Mouse (Mus musculus): ENCODE measurements around the gene Znhit3. TPM values are rescaled to one million over a fixed set of nuclear protein-coding genes. Genes with fewer than 3 reads are reported as not detected.

Znhit3 gene
- polyA plus RNA-seq (2016; fragmentation: Nextera tagmentation; extraction: Ambion mirVana), result 60.0 and 62.4 TPM in 2 replicates

DNA sequence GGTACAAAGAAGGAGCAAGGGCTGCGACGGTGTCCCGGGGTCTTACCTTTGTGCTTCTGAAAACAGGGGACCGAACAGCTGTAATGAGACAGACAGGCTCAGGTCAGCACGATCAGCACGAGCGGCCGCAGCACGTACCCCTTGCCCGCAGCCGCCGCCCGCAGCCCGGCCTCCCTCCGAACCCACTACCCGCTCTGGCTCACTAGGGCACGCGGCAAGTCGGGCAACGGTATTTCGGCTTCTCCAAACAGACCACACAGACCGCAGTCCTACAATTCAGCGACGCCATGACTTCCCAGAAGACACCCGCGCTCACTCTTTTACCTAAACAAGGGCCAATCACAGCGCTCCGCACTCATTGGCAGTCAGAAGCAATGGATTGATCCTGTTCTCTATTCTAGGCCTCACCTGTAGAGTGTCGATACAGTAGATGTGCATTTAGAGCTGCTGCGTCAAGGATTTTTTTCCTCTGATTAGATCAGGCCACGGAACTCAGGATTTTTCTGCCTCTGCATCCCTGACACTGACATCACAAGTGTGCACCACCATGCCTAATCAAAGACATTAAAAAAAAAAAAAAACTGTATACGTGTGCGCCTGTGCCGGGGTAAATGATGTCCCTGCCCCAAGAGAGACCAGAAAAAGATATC is at the start of gene Znhit3:
Gene Znhit3 (minus strand): TSS at position 314 of the 650 bp plus-strand sequence.
- H3K4me1 ChIP-seq, result peaks cover 37% of the 10 kb centered on the region
- peaks cover 36% of the 10 kb centered on the region for H3K36me3 ChIP-seq
- peak; percentile 82 for ATAC-seq
- no peaks in the 10 kb centered on the region for H3K27me3 ChIP-seq (replicated peaks)
- H3K4me3 ChIP-seq, result peak within 1 kb of the TSS; percentile 93
- WGBS (ENCODE audit: insufficient replicate concordance), result 3% methylated on average over 34 of the region's 34 CpGs
- peak within 1 kb of the TSS; percentile 76 for H3K27ac ChIP-seq
- H3K9me3 ChIP-seq (replicated peaks), result no peaks in the 10 kb centered on the region
- peak within 1 kb of the TSS; percentile 90 for H3K9ac ChIP-seq
- peak within 1 kb of the TSS; percentile 74 for H3K4me2 ChIP-seq

DNA sequence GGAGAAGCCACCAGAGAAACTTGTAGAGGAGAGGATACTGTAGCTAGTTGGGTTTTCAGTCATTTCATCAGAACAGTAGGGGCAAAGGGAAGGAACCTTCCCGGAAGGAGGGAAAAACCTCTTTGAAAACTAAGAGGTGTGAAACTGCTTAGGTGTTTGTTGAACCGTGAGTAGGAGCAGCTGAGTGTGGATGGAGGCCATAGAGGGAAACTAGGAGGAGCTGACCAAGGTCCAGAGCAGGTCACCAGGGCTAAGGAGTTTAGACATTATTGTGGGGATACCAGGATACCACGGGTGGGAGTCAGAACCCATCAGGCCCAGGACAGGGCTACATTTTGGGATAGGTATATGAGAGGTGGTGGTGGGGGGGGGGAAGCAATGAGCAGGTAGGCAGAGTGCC is 47.4 kb upstream of the Znhit3 start:
- Histone ChIP-seq H3K27ac (no peak overlapping the region), H3K27me3 (replicated peaks) (peaks cover 40% of the 10 kb centered on the region), H3K9ac (no peak overlapping the region), H3K4me3 (no peak overlapping the region), H3K9me3 (replicated peaks) (no peaks in the 10 kb centered on the region), H3K4me1 (peaks cover 27% of the 10 kb centered on the region), H3K36me3 (no peaks in the 10 kb centered on the region), H3K4me2 (no peak overlapping the region)
- ATAC-seq, result no peak
- WGBS (ENCODE audit: insufficient replicate concordance), result 65% methylated on average over 3 of the region's 3 CpGs

DNA sequence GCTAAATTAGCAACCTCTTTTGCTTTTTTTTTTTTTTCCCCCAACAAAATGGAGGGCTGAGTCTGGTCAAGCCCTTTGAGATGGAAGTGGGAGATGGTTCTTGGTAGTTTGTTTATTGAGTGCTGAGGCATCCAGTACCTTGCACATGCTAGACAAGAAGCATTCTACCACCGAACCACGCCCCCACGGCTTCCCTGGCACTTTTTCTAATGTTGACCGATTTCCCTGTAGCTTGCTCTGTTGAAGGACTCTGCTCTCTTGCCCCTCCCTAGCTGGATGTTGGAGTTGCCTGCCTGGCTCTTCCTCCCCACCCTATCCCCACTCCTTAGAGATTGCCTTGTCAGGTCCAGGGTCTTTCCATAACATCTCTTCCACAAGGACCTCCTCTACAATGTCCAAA is 46.4 kb upstream of the Znhit3 start:
- no peak for ATAC-seq
- H3K9ac ChIP-seq, result no peak overlapping the region
- H3K27me3 ChIP-seq (replicated peaks), result peaks cover 50% of the 10 kb centered on the region
- no peaks in the 10 kb centered on the region for H3K9me3 ChIP-seq (replicated peaks)
- H3K27ac ChIP-seq, result no peak overlapping the region
- no peak overlapping the region for H3K4me2 ChIP-seq
- no peak overlapping the region for H3K4me3 ChIP-seq
- no peaks in the 10 kb centered on the region for H3K36me3 ChIP-seq
- peaks cover 34% of the 10 kb centered on the region for H3K4me1 ChIP-seq
- 77% methylated on average over 4 of the region's 4 CpGs for WGBS (ENCODE audit: insufficient replicate concordance)

- Histone ChIP-seq H3K9me3 (replicated peaks) (no peaks in the 10 kb centered on the region), H3K27me3 (replicated peaks) (peaks cover 60% of the 10 kb centered on the region), H3K4me3 (no peak overlapping the region), H3K27ac (no peak overlapping the region), H3K4me2 (no peak overlapping the region), H3K4me1 (peaks cover 29% of the 10 kb centered on the region), H3K9ac (no peak overlapping the region), H3K36me3 (no peaks in the 10 kb centered on the region)
- 77% methylated on average over 4 of the region's 4 CpGs for WGBS (ENCODE audit: insufficient replicate concordance)
- ATAC-seq, result no peak
Observed at GRCm38 (mm10) chr11:84961571-84961970, 45.4 kb upstream of the Znhit3 start.

- Histone ChIP-seq H3K9me3 (replicated peaks) (no peaks in the 10 kb centered on the region), H3K4me1 (peaks cover 29% of the 10 kb centered on the region), H3K36me3 (no peaks in the 10 kb centered on the region), H3K27me3 (replicated peaks) (peaks cover 68% of the 10 kb centered on the region), H3K4me3 (no peak overlapping the region), H3K9ac (no peak overlapping the region), H3K4me2 (no peak overlapping the region), H3K27ac (no peak overlapping the region)
- 40% methylated on average over 6 of the region's 6 CpGs for WGBS (ENCODE audit: insufficient replicate concordance)
- no peak for ATAC-seq
Observed at GRCm38 (mm10) chr11:84960780-84961179, 44.6 kb upstream of the Znhit3 start.

- H3K27me3 ChIP-seq (replicated peaks), result peaks cover 71% of the 10 kb centered on the region
- H3K4me1 ChIP-seq, result peaks cover 29% of the 10 kb centered on the region
- ATAC-seq, result no peak
- no peak overlapping the region for H3K4me2 ChIP-seq
- no peak overlapping the region for H3K27ac ChIP-seq
- WGBS (ENCODE audit: insufficient replicate concordance), result 29% methylated on average over 3 of the region's 3 CpGs
- no peak overlapping the region for H3K4me3 ChIP-seq
- H3K36me3 ChIP-seq, result no peaks in the 10 kb centered on the region
- no peak overlapping the region for H3K9ac ChIP-seq
- H3K9me3 ChIP-seq (replicated peaks), result no peaks in the 10 kb centered on the region
Observed at GRCm38 (mm10) chr11:84960291-84960690, 44.1 kb upstream of the Znhit3 start.

DNA sequence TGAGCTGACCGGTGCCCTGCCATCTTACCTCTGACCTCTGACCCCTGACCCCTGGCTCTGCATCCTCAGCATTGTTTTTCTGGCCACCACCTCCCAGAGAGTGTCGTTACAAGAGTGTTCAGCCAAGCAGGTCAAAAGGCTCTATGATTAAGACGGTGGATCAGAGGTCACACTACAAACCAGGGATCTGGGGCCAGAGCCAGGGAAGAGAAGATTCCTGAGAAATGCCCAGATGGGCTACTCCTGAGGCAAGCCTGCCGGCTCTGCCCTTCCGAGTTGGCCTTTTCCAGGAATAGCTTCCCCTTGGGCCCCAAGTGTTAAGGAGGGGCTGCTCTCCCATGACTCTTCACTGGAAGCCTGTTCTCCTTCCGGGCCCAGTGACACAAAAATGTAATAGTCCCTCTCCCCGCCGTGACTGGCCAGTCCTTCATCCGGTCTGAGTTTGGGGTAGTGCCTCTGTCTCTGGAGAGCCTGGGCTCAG is 43.6 kb upstream of the Znhit3 start:
- Histone ChIP-seq H3K9ac (no peak overlapping the region), H3K36me3 (no peaks in the 10 kb centered on the region), H3K4me2 (no peak overlapping the region), H3K4me1 (peaks cover 26% of the 10 kb centered on the region), H3K4me3 (no peak overlapping the region), H3K27ac (no peak overlapping the region), H3K27me3 (replicated peaks) (peaks cover 77% of the 10 kb centered on the region), H3K9me3 (replicated peaks) (no peaks in the 10 kb centered on the region)
- 13% methylated on average over 9 of the region's 9 CpGs for WGBS (ENCODE audit: insufficient replicate concordance)
- ATAC-seq, result no peak

DNA sequence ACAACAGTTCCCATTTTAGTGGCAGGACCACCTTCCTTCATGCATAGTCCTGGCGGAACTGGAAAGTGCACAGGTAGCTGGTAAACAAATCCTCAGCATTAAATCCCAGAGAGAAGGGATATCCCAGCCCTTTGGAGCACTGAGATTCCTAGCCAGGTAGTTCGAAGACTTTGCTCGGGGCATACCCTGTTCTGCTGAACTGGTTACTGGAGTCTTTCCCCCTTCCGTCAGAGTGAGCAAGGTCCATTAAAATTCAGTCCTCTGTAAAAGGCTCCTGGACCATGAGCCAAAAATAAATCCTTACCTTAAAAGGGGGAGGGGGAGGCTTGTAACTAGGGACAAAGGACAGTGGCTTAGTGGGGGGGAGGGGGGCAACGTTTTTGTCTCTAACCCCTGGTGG is 43.0 kb upstream of the Znhit3 start:
- no peak overlapping the region for H3K4me2 ChIP-seq

GRCm38 (mm10) chr11:84958271-84958630 is 42.1 kb upstream of the Znhit3 start:
- WGBS (ENCODE audit: insufficient replicate concordance), result 6% methylated on average over 11 of the region's 11 CpGs
- Histone ChIP-seq H3K4me2 (peak overlapping the region; percentile 53), H3K36me3 (no peaks in the 10 kb centered on the region), H3K27ac (no peak overlapping the region), H3K4me3 (peak overlapping the region; percentile 15; the same call in 1 of the 2 replicates), H3K27me3 (replicated peaks) (peaks cover 83% of the 10 kb centered on the region), H3K9me3 (replicated peaks) (no peaks in the 10 kb centered on the region), H3K4me1 (peaks cover 26% of the 10 kb centered on the region), H3K9ac (no peak overlapping the region)
- no peak for ATAC-seq

More for the DNA sequence above, 43.0 kb upstream of the Znhit3 start:
- Histone ChIP-seq H3K27ac (no peak overlapping the region), H3K36me3 (no peaks in the 10 kb centered on the region), H3K27me3 (replicated peaks) (peaks cover 79% of the 10 kb centered on the region), H3K4me1 (peaks cover 26% of the 10 kb centered on the region), H3K9ac (no peak overlapping the region), H3K4me3 (no peak overlapping the region), H3K9me3 (replicated peaks) (no peaks in the 10 kb centered on the region)
- ATAC-seq, result no peak
- WGBS (ENCODE audit: insufficient replicate concordance), result 34% methylated on average over 5 of the region's 5 CpGs

GRCm38 (mm10) chr11:84957591-84958270 is 41.6 kb upstream of the Znhit3 start, which contains the start of gene Car4:
TSS of gene Car4 (plus strand) at chr11:84957786.
- no peaks in the 10 kb centered on the region for H3K9me3 ChIP-seq (replicated peaks)
- no peak within 1 kb of the TSS for H3K9ac ChIP-seq
- H3K36me3 ChIP-seq, result no peaks in the 10 kb centered on the region
- no peak for ATAC-seq
- 3% methylated on average over 49 of the region's 49 CpGs for WGBS (ENCODE audit: insufficient replicate concordance)
- peaks cover 26% of the 10 kb centered on the region for H3K4me1 ChIP-seq
- H3K27ac ChIP-seq, result no peak within 1 kb of the TSS
- peak within 1 kb of the TSS; percentile 53 for H3K4me2 ChIP-seq
- peak within 1 kb of the TSS; percentile 15 for H3K4me3 ChIP-seq
- peaks cover 82% of the 10 kb centered on the region for H3K27me3 ChIP-seq (replicated peaks)

GRCm38 (mm10) chr11:84957171-84957570 is 41.0 kb upstream of the Znhit3 start:
- no peak overlapping the region for H3K9ac ChIP-seq
- peak overlapping the region; percentile 53; the same call in 1 of the 2 replicates for H3K4me2 ChIP-seq
- H3K27me3 ChIP-seq (replicated peaks), result peaks cover 84% of the 10 kb centered on the region
- no peak for ATAC-seq
- H3K9me3 ChIP-seq (replicated peaks), result no peaks in the 10 kb centered on the region
- H3K36me3 ChIP-seq, result no peaks in the 10 kb centered on the region
- H3K4me1 ChIP-seq, result peaks cover 26% of the 10 kb centered on the region
- H3K27ac ChIP-seq, result no peak overlapping the region
- 2% methylated on average over 15 of the region's 15 CpGs for WGBS (ENCODE audit: insufficient replicate concordance)
- no peak overlapping the region for H3K4me3 ChIP-seq

GRCm38 (mm10) chr11:84956400-84956799 is 40.2 kb upstream of the Znhit3 start:
- H3K27me3 ChIP-seq (replicated peaks), result peaks cover 83% of the 10 kb centered on the region
- WGBS (ENCODE audit: insufficient replicate concordance), result 22% methylated on average over 5 of the region's 5 CpGs
- H3K4me1 ChIP-seq, result peaks cover 26% of the 10 kb centered on the region

More at GRCm38 (mm10) chr11:84956400-84956799, 40.2 kb upstream of the Znhit3 start:
- H3K36me3 ChIP-seq, result no peaks in the 10 kb centered on the region
- no peaks in the 10 kb centered on the region for H3K9me3 ChIP-seq (replicated peaks)
- ATAC-seq, result no peak
- H3K9ac ChIP-seq, result no peak overlapping the region
- H3K27ac ChIP-seq, result no peak overlapping the region
- no peak overlapping the region for H3K4me3 ChIP-seq
- no peak overlapping the region for H3K4me2 ChIP-seq
